Mouse (Mus musculus) forebrain, embryonic 10.5 days (tissue): ENCODE data around the gene Efhb. TPM values are rescaled to one million over a fixed set of nuclear protein-coding genes. Genes with fewer than 3 reads are reported as not detected.

ENCODE experiments used
- DNase-seq: peaks from one replicate; pipeline ENCODE4 v3.0.0-alpha.2; 2017; ENCODE audit warnings: low spot score; ENCODE audit errors: extremely low spot score
- H3K27ac ChIP-seq: fragments of 300-500 bp; sonication (generic); 2 replicates; pipeline ENCODE4 v1.5.1; 2016; ENCODE audit warnings: mild to moderate bottlenecking
- H3K27me3 ChIP-seq: fragments of 300-500 bp; sonication (generic); 2 replicates; pipeline ENCODE4 v1.6.1; 2016; ENCODE audit warnings: mild to moderate bottlenecking; ENCODE audit not compliant: poor library complexity, severe bottlenecking
- H3K36me3 ChIP-seq: fragments of 300-500 bp; sonication (generic); replicated peaks from 2 replicates; pipeline ENCODE4 v1.6.1; 2016; ENCODE audit warnings: mild to moderate bottlenecking, moderate library complexity
- H3K4me1 ChIP-seq: fragments of 300-500 bp; sonication (generic); 2 replicates; pipeline ENCODE4 v1.6.1; 2016
- H3K4me3 ChIP-seq: fragments of 300-500 bp; sonication (generic); 2 replicates; pipeline ENCODE4 v1.5.1; 2016; ENCODE audit warnings: mild to moderate bottlenecking, moderate library complexity
- H3K9me3 ChIP-seq: fragments of 300-500 bp; sonication (generic); 2 replicates; pipeline ENCODE4 v1.6.1; 2016; ENCODE audit warnings: mild to moderate bottlenecking, moderate library complexity
- WGBS: fragments of 180-500 bp; shearing (Covaris S2); methylation state at CpG from one replicate; pipeline ENCODE4 v1.1.7; 2016; 5-methylcytosine and 5-hydroxymethylcytosine counted together
- polyA plus RNA-seq: library from polyadenylated mRNA; unstranded; fragments of >200 nt; fragmentation: Nextera tagmentation; extraction: Ambion mirVana; gene quantifications from 2 replicates; pipeline ENCODE4 v1.2.1, GENCODE M21; 2016

Gene Efhb
- 0.41 and 0.66 TPM in 2 replicates for polyA plus RNA-seq

DNA sequence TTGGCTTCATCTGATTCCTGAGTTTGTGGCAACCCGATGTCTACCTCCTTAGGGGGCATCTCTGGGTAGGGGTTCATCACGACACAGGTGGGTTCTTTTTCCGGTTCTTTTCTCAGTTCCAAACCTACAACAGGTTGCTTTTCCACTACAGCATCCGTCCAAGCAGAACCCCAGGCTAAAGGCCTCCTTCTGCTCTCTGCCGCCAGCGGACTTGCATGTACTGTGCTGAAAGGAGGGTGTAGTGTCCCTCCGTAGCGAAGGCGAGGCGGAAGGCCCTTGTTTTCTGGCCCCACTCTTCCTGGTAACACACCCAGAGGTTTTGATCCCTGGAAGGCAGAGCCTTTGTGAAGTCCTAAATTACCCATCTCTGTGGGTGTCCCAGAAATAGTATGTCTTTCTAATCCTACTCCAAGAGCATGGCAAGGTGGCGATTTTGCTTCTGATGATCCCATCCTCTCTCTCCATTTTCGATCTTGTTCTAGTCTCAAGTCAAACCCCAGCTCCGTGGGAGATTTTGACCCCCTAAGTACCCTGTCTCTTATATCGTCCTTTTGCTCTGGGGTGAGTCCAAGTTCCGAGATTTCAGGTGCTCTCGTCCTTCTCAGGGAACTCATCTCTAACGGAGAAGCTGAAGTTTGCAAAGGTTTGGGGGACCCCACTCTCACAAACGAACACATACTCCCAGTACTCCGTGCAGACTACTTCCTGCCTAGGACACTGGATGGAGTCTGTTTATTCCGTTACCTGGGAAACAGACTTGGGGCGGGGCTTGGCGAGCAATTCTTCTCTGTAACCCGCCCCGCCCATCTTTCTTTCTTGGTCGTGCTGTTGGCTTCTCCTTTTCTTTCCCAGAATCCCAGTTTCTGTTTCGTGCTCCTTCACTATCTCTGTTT is at the start of gene Efhb:
TSS of gene Efhb (minus strand) at position 719 of the 893 bp plus-strand sequence.
- Histone ChIP-seq H3K27me3 (no peaks in the 10 kb centered on the region), H3K27ac (peak within 1 kb of the TSS; percentile 81), H3K4me1 (peaks cover 15% of the 10 kb centered on the region), H3K9me3 (no peaks in the 10 kb centered on the region), H3K36me3 (no peaks in the 10 kb centered on the region), H3K4me3 (peak within 1 kb of the TSS; percentile 55)
- WGBS, result 19% methylated on average over 26 of the region's 26 CpGs
- peak; percentile 84 for DNase-seq

DNA sequence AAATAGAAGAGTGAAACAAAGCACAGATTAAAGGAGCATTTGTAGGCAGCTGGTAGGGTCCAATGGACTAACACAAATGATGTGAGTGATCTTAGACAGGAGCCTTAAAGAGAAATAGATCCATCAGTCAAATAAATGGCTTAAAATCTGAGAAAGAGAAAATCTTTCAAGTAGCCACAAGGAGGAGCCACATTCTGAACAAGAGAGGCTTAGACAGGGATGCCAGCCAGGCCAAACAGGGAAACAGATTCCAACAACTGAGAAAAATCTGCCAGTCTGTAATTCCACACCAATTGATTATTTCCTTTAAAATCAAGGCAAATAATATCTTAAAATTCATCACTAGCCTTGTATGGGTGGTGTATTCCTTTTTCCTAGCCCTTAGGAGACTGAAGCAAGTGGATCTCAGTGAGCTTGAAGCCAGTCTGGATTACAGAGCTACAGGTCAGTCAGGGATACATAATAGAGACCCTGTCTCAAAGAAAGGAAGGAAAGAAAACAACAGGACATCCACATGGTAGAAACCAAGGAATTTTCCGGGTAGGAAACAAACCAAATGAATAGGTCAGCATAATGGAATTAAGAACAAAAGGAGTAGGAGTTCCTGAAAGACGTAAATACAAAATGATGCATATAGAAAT is 49.3 kb upstream of the Efhb start:
- Histone ChIP-seq H3K4me3 (no peak overlapping the region), H3K27ac (no peak overlapping the region), H3K27me3 (no peaks in the 10 kb centered on the region), H3K4me1 (no peaks in the 10 kb centered on the region), H3K36me3 (peaks cover 19% of the 10 kb centered on the region), H3K9me3 (no peaks in the 10 kb centered on the region)
- WGBS, result 88% methylated on average over 2 of the region's 2 CpGs
- no peak for DNase-seq

DNA sequence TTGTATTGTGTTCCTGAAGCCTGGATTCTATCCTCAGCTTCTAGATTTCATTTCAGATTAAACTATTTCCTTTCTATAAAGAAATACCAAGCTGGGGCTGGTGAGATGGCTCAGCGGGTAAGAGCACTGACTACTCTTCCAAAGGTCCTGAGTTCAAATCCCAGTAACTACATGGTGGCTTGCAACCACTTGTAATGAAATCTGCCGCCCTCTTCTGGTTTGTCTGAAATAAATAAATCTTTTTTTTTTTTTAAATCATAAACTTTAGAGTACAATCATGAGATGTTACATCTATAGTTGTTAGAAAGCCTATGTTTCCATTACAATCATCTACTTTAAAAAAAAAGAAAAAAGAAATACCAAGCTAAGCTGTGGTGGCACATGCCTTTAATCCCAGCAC is 39.8 kb upstream of the Efhb start:
- Histone ChIP-seq H3K4me3 (no peak overlapping the region), H3K27ac (no peak overlapping the region), H3K9me3 (no peaks in the 10 kb centered on the region), H3K4me1 (no peaks in the 10 kb centered on the region), H3K27me3 (no peaks in the 10 kb centered on the region), H3K36me3 (peaks cover 83% of the 10 kb centered on the region)
- DNase-seq, result no peak
- 89% methylated on average over 2 of the region's 2 CpGs for WGBS

DNA sequence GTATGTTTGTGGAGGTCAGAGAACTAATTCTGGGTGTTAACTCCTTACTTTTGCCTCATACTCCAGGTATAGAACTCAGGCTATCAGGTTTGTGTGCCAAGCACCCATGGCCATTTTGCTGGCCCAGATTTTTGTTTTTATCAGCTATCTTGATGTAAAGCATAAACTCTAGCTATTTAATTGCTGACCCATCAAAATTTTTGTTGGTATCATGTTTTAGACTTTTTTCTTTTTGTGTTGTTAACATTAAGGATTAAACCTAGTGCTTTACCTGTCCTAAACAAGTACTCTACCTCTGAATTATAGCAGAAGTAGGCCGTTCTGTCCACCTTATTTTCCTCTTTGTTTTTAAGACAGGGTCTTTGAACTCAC is 25.9 kb upstream of the Efhb start:
- Histone ChIP-seq H3K9me3 (no peaks in the 10 kb centered on the region), H3K4me3 (no peak overlapping the region), H3K27me3 (no peaks in the 10 kb centered on the region), H3K27ac (no peak overlapping the region), H3K36me3 (peaks cover 89% of the 10 kb centered on the region), H3K4me1 (no peaks in the 10 kb centered on the region)
- WGBS, result 93% methylated on average over 1 of the region's 1 CpGs
- DNase-seq, result no peak

DNA sequence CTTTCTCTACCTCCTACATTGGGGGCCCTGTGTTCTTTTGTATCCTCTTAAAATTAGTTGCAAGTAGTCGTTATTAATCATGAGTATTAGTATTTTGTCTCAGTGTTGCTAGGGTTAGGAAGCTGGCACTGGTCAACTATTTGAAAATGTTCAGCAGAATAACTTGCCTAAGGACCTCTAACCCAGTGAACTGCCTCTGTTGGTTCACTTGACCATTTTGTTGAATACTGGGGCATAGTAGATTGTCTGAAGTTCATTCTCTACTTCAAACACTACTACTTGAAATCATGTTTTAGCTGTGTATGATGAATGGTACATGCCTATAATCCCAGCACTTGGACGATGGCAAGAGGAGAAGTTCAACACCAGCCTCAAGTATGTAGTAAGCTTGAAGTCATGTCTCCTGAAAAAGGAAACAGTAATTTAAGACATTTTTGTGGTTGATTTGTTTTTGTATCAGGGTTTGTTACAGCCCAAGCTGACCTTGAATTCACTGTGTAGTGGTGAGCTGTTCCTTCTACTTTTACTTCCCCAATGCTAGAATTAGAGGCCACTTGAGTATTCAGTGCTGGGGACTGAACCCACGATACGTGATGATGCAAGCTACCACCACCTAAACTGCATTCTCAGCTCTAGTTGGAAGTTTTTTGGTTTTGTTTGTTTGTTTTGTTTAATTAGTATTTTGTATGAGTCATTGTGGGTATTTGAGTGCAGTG is 25.3 kb upstream of the Efhb start:
- no peak for DNase-seq
- WGBS, result 94% methylated on average over 4 of the region's 4 CpGs

DNA sequence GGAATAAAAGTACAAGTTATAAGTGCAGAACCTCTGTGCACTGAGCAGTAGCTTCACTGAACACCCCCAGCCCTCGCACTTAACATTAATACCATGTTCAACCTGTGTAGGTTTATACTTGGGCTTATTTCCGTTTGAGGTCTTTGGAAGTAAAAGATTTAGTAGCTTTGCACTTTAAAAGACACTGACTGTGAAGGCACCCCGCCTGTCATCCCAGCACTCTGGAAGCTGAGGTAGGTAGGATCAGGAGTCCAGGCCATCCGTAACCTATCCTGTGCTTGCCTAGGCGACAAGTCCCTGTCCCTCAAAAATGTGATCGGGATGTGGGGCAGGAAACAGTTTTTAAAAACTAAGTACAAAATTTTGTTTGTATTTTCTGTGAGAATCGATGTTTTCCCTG is 17.3 kb upstream of the Efhb start:
- WGBS, result 61% methylated on average over 7 of the region's 7 CpGs
- no peak for DNase-seq
- peaks cover 17% of the 10 kb centered on the region for H3K36me3 ChIP-seq
- peaks cover 25% of the 10 kb centered on the region for H3K4me1 ChIP-seq
- no peaks in the 10 kb centered on the region for H3K27me3 ChIP-seq
- no peaks in the 10 kb centered on the region for H3K9me3 ChIP-seq
- H3K27ac ChIP-seq, result peak overlapping the region; percentile 93; the same call in 1 of the 2 replicates
- peak overlapping the region; percentile 89 for H3K4me3 ChIP-seq

More for the DNA sequence above, 25.3 kb upstream of the Efhb start:
- Histone ChIP-seq H3K27me3 (no peaks in the 10 kb centered on the region), H3K27ac (no peak overlapping the region), H3K4me1 (no peaks in the 10 kb centered on the region), H3K9me3 (no peaks in the 10 kb centered on the region), H3K4me3 (no peak overlapping the region), H3K36me3 (peaks cover 88% of the 10 kb centered on the region)

DNA sequence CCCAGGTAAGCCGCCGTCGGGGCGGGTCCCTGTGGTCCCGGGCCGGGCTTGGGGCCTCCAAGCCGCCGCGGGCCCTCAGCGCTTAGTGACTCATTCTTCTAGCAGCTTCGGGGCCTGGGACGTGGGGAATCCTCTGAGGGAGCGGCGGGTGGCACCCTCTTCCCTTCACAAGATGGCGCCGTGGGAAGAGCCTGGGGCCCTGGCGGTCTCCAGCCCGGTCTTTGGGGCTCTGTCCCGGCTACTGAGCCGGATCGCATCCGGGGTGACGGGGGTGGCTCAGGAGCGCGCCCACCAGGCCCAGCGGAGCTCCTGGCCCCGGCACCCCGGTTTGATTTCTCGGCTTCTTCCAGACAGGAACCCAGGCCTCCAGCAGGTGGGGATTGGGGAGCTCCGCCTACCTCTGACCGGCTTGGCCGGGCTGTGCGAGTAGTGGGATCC is 16.5 kb upstream of the Efhb start:
- peak overlapping the region; percentile 89 for H3K4me3 ChIP-seq
- no peaks in the 10 kb centered on the region for H3K9me3 ChIP-seq
- H3K27me3 ChIP-seq, result no peaks in the 10 kb centered on the region
- H3K36me3 ChIP-seq, result peaks cover 10% of the 10 kb centered on the region
- peak overlapping the region; percentile 93 for H3K27ac ChIP-seq
- WGBS, result under 1% methylated on average over 33 of the region's 33 CpGs
- peaks cover 25% of the 10 kb centered on the region for H3K4me1 ChIP-seq
- peak; percentile 72 for DNase-seq

DNA sequence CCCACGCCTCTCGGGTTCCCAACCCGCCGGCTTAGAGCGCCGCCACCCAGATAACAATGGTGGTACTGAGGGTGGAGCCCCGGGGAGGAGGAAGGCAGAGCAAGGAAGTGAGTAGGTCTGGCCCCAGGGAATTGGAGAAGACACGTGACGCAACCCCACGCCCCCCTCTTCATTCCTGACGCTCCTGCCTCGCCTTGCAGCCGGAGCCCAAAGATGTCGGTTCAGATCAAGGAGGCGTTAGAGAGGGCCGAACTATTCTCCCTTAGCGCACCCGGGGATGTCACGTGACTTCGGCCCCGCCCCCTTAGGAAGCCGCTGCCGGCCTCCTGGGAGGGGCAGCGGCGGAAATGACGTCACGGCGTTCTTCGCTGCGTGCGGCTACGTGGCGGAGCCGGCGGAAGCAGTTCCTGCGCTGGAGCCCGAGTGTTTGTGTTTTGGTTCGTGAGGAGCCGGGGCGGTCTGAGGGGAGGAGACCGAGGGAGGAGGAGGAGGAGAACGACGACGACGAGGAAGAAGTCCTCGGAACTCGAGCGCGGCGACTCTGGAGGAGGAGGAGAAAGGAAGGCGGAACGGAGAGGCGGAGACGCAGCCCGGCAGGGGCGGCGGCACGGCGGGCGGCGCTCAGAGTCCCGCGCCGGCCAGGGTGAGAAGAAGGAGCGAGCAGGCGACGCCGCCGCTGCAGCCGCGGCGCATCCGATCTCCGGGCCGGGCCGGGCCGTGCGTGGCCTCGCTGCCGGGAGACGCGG is 15.9 kb upstream of the Efhb start, which contains the start of gene Rab5a:
TSS of gene Rab5a (plus strand) at position 377 of the 746 bp plus-strand sequence.
- Histone ChIP-seq H3K4me3 (peak within 1 kb of the TSS; percentile 89), H3K9me3 (no peaks in the 10 kb centered on the region), H3K4me1 (peaks cover 25% of the 10 kb centered on the region), H3K27ac (peak within 1 kb of the TSS; percentile 93), H3K36me3 (peaks cover 4% of the 10 kb centered on the region), H3K27me3 (no peaks in the 10 kb centered on the region)
- peak; percentile 99 for DNase-seq
- 0% methylated on average over 82 of the region's 82 CpGs for WGBS

DNA sequence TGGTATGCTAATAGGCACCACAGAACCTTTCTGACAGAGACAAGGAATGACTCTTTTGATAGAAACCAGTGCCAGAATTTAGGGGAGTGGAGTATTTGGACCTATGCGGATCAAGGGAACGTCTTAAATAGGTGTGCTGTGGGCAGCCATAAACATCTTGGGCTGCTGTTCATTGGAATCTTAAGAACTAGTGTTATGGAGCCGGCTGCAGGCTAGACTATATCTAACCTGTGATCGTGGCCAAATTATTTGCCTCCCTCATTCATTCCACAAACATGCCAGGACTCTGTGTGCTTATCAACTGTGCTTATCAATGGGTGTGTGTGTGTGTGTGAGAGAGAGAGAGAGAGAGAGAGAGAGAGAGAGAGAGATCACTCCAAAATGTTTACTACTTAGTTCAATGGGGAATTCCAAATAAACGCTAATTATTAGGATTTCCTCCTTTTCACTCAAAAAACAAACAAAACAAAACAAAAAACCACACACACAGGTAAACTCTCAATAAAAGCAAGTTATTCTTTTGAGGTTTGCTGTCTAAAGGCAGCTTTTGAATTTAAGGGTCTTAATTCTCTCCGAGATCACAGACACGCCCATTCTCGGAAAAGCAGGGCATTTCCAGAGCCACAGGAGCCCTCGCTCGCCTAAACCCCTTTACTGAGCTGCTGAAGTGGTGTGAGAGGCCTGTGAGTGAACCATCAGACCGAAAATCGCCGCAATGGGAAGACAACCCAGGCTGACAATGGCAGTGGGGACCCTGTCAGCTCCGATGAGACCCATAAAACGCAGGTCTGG is 15.1 kb upstream of the Efhb start:
- Histone ChIP-seq H3K9me3 (no peaks in the 10 kb centered on the region), H3K4me3 (peak overlapping the region; percentile 89), H3K27me3 (no peaks in the 10 kb centered on the region), H3K4me1 (peaks cover 25% of the 10 kb centered on the region), H3K27ac (peak overlapping the region; percentile 93), H3K36me3 (no peaks in the 10 kb centered on the region)
- 10% methylated on average over 15 of the region's 15 CpGs for WGBS
- DNase-seq, result no peak

DNA sequence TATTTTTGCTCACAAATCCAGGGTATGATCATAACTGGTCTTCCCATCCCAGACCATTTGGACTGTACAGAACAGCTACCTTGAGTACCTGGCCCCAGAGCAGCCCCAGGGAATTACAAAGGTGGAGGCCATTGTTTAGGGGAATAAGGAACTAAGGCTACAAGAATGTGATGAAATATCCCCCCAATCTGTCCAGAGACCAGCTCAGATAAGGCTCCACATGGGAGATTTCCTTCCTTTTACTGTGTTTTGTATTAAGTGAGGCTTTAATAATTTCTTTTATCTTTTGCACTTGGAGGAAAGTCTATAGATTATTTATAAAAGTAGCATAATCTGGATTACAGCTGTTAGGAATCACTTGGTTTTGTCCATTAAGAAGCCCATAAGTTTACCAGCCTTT is 5.6 kb upstream of the Efhb start:
- H3K36me3 ChIP-seq, result no peaks in the 10 kb centered on the region
- DNase-seq, result no peak
- H3K27ac ChIP-seq, result no peak overlapping the region
- no peak overlapping the region for H3K4me3 ChIP-seq
- peaks cover under 1% of the 10 kb centered on the region; the same call in 1 of the 2 replicates for H3K4me1 ChIP-seq
- no peaks in the 10 kb centered on the region for H3K9me3 ChIP-seq
- H3K27me3 ChIP-seq, result no peaks in the 10 kb centered on the region

DNA sequence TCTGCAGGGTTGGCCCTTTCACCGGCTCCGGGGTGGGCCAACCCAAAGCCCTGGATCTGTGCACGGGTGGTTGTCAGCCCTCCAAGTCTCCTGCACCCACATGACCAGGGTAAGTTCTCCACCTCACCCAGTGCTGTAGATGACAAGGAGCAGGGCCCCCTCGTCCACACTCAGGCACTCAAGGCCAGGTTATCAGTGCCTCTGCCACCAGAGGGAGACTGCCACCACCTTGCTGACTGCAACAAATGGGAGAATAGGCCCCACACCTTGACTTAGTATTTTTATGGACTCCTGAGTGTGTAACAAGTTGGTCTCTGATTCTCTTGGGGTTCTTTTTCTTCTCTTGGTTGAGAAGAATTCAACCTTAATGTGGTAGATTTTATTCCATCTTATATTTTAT is 2.4 kb upstream of the Efhb start:
- peaks cover 15% of the 10 kb centered on the region for H3K4me1 ChIP-seq
- WGBS, result 61% methylated on average over 4 of the region's 4 CpGs
- H3K27ac ChIP-seq, result no peak overlapping the region
- no peaks in the 10 kb centered on the region for H3K36me3 ChIP-seq
- no peak for DNase-seq
- H3K27me3 ChIP-seq, result no peaks in the 10 kb centered on the region
- no peaks in the 10 kb centered on the region for H3K9me3 ChIP-seq
- no peak overlapping the region for H3K4me3 ChIP-seq
